Mouse (Mus musculus) frontal cortex, adult (tissue): Measurements from ENCODE around the gene Mospd3.

Source experiments
- ATAC-seq: cut with Nextera tagmentation; 2 replicates; pipeline ENCODE4 v1.9.2; 2017; ENCODE audit warnings: mild to moderate bottlenecking, moderate library complexity, mixed read lengths; ENCODE audit not compliant: low TSS enrichment

The Mospd3 gene

DNA sequence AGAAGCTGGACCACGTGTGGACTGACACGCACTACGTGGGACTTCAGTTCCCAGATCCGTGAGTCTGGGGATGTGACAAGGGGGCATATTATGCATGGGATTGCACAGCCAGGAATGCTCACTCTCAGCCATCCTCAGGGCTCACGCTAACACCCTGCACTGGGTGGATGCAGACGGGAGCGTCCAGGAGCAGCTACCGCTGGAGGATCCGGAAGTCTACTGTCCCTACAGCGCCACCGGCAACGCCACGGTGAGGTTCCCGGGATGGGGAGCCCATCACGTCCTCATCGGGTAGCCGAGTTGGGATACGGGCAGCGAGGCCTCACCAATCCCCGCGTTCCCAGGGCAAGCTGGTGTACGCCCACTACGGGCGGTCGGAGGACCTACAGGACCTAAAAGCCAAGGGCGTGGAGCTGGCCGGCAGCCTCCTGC, 26.4 kb downstream of the Mospd3 start:
- ATAC-seq: peak; percentile 90

DNA sequence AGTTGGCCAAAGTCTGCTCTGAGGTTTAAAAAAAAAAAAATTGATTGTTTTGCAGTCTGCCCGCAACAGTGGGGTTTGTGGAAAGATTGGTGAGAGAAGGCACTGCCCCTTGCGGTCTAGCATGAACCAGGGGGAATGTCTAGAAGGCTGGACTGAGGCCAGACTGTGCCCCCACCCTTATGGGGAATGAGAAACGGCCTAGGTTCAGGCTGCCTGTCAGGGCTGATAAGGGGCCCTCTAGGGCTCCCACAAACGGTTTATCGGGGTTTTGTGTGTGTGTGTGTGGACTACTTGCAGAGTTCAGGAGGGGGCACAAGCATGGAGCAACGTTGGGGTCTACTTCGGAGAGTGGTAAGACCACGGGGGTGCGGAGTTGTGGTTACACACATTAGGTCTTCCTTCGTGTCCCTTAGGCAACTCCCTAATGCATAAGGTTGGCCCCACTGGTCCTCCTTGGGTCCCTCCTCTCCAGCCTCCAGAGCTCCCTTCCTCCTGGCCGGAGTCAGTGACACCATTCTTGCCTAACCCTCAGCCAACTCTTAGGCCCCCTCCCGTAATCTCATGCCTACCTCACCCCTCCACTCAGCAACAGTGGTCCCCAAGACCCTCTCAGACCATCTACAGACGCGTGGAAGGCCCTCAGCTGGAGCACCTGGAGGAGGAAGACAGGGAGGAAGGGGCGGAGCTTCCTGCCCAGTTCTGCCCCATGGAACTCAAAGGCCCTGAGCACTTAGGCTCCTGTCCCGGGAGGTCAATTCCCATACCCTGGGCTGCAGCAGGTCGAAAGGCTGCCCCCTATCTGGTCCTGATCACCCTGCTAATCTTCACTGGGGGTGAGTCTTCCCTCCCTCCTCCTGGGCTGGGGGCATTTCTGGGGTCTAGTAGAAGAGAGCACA, 29.9 kb downstream of the Mospd3 start:
- ATAC-seq: no peak

DNA sequence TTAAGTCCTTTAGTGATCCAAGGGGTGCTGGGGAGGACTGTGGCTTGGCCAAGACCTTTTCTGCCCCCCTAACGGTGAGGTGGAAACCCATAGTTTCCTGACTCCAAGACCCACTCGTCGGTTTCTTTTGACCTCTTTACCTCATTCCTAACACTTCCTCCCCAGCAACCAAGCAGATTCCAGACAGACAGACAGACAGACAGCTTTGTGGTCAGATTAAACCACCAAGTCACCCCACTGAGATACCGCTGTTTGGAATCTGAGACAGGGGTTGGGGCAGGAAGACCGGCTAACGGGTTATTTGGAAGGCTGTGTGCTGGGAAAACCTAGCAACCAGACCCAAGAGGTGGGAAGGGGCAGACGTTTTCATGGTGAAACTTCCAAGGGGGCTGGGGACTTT, 30.7 kb downstream of the Mospd3 start:
- ATAC-seq: no peak

DNA sequence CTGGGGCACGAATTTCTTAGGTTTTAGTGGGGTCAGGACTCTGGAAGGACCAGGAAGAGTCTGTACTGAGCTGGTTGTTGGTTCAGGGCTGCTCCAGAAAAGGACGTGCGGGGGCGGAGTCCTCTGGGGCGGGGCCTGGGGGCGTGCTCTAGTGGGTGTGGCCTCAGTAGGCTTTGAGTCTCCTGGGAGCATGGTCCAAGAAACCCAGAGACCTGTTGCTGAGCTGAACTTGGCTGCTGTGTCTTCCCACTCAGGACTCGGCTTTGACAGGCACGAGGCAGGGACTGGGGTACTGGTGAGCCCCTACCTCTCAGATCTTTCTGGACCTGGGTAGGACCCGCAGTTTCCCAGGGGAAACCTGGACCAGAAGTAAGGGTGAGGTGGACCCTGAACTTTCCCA, 31.2 kb downstream of the Mospd3 start, which contains the start of gene Tfr2:
Tfr2 (plus strand) TSS at position 176 of the 400 bp plus-strand sequence.
- no peak for ATAC-seq

DNA sequence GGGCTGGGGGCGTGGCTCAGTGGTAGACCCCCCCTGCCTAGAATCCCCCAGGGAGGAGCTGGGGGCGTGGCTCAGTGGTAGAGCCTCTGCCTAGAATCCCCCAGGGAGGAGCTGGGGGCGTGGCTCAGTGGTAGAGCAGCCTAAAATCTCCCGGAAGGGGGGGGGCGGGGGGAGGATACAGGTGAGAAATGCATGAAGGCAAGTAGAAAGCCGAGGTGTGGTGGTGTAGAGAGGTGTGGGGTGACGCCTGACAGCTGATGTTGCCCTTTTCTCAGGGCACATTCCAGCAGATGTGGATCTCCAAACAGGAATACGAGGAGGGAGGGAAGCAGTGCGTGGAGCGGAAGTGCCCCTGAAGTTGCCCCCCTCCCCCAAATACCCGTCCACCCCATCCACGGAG, 31.8 kb downstream of the Mospd3 start:
- ATAC-seq: no peak

DNA sequence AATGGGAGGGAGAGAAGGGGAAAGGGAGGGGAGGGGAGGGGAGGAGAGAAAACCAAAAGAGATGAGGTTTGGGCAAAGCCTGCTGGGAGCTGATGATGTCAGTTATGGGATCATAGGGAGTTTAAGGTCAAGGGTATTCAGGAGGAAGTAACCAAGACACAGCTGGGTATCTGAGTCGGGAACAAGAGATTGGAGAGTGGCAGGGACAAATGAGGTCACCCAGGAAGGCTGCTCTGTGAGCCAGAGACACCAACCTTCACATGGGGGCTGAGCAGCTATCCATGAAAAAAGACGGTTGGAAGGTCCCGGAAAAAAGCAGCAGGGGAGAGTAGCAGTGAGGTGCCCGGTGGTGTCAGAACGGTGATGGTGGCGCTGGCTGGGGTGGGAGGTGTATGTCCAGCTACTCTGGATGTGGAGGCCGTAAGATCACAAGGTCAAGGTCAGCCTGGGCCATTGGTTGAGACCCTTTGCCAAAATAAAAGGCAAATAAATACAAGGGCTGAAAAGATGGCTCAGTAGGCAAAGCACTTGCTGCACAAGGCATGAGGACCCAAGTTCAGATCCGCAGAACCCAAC, 32.5 kb downstream of the Mospd3 start:
- no peak for ATAC-seq

DNA sequence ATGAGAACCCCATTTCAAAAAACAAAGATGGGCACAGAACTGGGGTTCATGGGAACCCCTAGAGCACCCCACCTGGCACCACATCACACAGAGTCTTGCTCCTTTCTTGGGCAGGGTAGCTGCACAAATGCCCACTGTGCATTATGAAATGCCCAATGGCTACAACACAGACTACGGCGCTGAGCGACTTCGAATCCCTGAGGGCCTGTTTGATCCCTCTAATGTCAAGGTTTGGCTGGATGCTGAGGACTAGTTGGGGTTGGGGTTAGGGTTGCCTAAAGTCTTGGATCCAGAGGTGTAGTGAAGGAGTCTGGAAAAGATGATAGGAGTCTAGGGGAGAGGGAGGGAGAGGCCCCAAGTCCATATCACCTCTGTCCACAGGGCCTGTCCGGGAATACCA, 34.4 kb downstream of the Mospd3 start:
- ATAC-seq: no peak

DNA sequence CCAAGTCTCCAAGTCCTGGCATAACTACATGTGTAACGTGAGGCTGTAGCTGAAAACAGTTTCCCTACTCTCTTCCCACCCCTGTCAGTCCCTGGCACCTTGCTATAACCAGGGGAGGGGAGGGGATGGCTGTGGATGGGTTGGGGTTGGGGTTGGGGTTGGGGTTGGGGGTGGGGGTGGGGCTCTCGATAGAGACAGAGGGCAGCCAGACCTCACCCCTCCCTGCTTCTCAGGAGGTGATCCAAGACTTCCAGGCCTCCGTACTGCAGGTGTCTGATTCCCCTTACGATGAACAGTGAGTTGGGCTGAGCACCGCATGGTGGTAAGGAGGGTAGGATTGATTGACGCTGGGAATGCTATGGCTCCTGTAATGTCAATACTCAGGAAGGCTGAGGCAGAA, 35.1 kb downstream of the Mospd3 start:
- ATAC-seq: no peak

DNA sequence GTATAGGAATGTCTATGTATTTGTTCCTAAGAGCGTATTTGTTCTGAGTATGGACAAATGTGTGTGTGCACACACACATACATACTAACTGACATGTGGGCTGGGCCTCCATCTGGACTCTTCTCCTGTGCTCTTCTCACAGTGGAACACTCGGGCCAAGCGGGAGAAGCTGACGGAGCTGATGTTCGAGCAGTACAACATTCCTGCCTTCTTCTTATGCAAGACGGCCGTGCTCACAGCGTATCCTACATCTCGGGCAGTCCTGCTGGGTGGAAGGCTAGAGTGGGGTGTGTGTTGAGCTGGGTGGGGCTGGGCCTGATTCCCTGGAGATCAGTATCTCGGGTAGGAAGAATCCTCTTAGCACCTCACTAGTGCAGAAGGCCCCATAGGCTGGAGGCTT, 37.9 kb downstream of the Mospd3 start:
- ATAC-seq: peak; percentile 89

DNA sequence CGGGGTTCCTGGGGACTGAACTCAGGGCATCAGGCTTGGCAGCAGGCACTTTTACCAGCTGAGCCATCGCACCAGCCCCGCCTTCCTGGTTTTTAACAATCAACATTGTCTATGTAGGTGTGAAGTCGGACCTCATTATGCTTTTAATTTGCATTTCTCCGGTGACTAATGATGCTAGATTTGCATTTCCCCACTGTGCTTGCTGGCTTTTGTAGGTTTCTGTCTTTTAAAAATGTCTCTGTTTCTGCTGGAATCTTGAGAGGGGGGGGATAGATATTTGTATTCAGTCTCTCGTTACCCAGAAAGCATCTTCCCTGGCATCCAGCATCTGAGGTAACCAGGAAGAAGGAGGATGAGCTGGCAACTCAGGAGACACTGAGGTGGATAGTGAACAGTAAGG, 39.3 kb downstream of the Mospd3 start:
- peak; percentile 46; the same call in 1 of the 2 replicates for ATAC-seq

DNA sequence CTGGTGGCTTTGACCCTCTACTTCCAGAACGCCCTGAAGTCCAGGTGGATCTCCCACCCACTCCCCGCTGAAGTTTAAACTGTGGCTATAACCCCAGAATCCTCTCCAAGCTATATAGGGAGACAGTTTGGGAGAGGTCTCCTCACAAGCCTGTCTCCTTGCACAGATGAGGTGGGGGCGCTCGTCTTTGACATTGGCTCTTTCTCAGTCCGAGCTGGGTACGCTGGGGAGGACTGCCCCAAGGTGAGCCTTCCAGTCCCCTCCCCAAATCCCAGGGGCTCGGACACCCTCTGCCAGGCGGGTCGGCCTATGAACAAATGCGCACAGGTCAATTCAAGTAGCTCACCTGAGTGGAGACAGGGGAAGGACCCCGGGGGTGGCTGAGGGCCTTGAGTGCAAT, 47.0 kb downstream of the Mospd3 start:
- ATAC-seq: 0 out of 2 replicates have a peak, but pooled peaks have one; percentile 11

DNA sequence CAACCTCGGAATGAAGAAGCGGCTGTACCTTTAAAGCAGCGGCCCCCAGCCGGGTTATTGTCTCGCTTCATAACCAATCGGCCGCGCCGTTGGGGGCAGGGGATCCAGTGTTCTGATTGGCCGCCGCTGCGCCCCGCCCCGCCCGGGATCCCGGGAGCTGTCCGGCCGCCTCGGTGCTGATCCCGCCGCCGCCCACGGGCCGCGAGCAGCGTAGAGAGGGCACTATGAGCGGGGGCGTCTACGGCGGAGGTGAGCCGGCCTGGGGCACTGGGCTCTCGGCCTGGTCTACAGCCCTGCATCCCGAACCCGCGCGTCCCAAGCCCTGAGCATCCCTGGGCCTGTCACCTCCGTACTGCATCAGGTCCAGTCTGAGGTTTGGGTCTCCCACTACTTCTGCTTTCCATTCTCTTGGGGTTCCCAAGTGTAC, 47.4 kb downstream of the Mospd3 start, which contains the start of gene Actl6b:
Actl6b (plus strand) TSS at position 107 of the 427 bp plus-strand sequence.
- peak; percentile 98 for ATAC-seq

DNA sequence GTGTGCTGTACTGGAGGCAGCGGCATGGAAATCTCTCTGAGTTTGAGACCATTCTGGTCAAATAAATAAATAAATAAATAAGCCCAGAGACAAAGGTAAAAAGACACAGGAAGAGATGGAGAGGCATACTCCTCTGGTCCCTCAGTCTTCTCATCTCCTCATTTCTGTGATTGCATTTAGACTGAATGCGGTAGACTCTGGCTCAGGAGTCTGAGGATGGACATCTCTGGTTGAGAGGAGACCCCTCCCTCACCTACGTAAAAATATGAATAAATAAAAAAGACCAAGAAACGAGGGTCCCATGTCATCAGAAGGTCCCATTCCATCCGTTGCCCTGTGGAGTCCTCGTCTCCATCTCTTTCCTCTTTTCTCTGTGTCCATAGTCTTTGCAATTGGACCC, 47.9 kb downstream of the Mospd3 start:
- ATAC-seq: no peak

DNA sequence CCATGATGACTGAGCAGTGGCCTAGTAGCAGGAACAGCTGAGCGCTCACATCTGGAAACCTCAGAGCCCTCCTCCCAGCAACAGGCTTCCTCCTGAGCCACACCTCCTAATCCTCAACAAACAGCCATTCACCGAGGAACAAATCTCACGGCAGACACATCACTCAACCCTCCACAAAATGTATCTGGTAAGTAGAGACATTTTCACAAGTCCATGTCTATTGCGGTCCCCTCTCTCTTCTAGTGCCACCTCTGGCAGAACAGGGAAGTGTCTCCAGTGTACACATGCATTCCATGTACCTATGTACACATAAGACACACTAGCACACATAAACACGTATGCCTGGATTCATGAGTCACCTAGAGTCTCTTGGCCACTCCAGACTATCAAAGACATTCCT, 49.7 kb downstream of the Mospd3 start:
- no peak for ATAC-seq

DNA sequence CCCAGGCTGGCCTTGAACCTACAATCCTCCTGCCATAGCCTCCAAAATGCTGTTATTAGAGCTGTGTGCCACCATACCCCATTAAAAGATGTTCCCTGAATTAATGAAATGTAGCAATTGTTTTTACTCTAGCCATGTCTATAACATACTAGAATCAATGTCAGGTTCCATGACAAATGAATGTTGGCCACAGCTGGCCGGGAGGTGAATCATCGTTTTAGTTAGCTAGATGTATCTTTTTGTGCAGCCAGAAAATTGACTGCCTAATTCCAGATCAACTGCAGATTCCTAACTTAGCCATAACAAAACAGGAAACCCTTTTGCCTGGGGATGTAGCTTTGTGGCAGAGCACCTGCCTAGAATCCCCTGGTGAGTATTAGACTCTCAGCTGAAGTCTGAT, 51.0 kb downstream of the Mospd3 start:
- no peak for ATAC-seq
